Mouse (Mus musculus) cerebellum, adult 9-10 months (tissue): Measurements from ENCODE around the gene Traf2.
A peak's percentile ranks its signal among the peaks of the same experiment; 100 is the strongest.

ENCODE experiments used
- DNase-seq: peaks from one replicate; pipeline ENCODE4 v3.0.0; 2022

Gene Traf2

DNA sequence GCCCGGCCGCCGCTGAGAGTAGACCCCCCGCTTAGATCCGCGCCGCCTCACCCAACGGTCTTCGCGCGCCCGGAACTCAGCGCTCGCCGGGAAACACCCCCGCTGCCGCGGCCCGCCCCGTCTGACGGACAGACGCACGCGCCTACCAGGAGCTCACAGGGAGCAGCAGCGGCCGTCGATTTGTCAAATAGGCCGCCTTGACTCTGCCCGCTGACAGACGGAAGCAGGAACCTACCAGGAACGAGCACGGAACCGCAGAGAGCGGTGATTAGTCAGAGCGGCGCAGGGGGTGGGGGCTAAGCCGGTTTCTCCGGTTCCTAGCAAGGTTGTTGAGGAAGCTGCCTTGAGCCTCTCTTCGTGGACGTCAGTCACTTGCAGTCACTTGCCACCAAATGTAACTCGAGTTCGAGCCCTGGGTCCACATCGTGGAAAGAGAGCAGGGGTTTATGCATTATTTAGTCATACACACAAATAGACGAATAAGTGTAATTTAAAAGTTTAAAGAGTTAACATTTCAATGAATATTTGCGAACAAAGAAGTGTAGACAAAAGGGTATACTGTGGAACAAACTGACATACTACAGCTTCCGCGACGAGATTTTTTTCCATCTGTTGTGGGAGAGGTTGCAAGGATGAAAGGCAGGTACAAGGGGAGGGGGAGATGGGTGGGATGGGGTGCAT, at the start of gene Traf2:
TSS of gene Traf2 (minus strand) at position 130 of the 681 bp plus-strand sequence.
- peak; percentile 98 for DNase-seq

DNA sequence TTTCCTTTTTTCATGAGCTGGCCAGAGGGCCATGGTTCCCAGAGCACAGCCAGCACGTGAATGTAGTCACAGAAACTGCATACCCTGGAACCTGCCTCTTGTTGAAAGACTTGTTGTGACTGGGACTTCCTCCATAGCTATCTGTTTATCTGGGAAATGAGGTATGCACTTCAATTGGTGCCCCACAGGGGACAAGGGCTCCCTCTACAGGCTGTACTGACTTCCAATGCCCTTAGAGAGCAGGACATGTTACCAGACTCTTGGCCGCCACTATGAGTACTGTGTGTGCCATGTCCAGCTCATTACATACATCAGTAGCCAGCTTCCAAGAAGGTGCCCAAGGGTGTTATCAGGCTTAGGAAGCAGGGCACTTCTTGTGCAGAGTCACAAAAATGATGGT, 45.1 kb upstream of the Traf2 start:
- DNase-seq: no peak

- no peak for DNase-seq
Observed at GRCm38 (mm10) chr2:25588227-25588907, 41.6 kb upstream of the Traf2 start.

- DNase-seq: no peak
Observed at GRCm38 (mm10) chr2:25587290-25587689, 40.5 kb upstream of the Traf2 start.

- no peak for DNase-seq
Observed at GRCm38 (mm10) chr2:25585601-25586000, 38.9 kb upstream of the Traf2 start.

- DNase-seq: no peak
Observed at GRCm38 (mm10) chr2:25584856-25585255, 38.1 kb upstream of the Traf2 start.

DNA sequence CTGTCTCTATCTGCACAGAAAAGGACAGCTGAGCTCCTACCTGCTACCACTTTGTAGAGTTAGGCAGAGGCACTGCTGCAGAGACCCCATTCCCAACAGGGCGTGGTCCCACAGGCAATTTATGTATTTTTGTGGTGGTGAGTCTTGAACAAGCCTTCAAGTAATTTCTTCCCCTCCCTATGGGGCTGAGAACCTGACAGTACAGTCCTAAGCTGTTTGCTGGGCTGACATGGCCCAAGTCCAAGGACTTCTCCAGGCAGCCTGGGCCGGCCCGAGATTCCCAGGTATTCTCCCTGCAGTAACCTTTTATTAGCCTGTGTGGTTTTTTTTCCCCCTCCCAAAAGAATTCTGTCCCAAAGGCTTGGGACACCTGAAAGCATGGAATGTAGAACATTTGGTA, 37.4 kb upstream of the Traf2 start:
- DNase-seq: no peak

DNA sequence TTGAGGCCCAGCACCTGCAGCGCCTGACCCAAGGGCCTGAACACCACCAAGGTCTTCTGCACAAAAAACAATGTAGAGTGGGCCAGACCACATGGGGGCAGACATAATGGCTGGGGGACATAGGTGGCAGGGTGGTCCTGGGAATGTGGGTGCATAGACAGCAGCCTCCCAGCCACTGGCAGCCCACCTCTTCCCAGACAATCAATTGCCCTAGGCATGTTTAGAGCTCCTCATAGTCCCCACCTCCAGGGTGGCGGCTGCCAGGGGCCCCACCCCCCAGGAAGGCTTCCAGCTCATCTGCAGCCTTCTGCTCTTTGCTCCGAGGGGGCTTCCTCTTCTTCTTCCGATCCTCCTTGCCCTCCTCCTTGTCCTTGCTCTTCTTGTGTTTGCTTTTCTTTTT, 36.8 kb upstream of the Traf2 start:
- DNase-seq: no peak

DNA sequence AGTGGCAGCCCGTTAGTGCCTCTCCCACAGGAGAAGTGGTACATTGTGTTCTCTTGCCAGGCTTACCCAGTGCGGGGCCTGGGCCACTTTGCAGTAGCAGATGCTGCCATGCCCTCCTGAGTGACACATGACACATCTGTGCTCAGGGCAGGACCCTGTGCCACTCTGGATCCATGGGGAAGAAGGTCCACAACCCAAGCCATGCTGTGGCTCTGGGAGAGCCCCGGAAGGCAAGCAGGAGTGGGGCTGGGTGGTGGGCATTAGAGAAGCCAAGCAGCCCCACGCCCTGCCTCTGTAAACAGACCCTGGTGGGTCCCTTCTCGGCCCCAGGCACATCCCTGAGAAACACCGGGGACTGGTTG, 36.4 kb upstream of the Traf2 start:
- no peak for DNase-seq

DNA sequence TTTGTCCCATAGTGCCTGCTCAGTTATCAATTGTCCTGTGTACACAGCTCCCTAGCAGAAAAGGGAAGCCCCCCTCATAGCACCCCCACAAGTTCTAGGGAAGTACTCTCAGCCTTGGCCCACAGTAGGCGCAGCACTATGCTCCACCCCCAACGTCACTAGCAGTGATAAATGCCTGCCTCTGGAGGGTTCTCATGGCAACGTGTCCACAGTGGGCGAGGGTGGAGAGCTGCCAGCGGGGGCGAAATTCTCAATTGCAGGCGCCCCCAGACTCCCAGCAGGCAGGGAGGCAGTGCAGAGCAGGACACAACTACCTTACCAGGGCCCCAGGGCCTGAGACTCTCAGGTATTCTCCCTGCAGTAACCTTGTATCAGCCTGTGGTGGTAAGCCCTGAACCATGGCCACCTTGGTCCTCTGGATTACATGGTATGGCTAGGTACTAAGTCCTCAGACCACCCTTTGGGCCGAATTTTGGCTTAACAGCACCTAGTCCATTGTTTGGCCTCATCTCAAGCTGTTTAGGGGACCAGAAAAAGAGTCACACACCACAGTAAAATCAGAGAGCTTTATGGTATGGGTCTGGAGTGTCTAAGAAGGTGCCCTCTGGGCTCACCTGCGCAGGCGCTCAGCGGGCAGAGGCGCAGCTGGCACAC, 35.9 kb upstream of the Traf2 start:
- DNase-seq: peak; percentile 78

- peak; percentile 96 for DNase-seq
Observed at GRCm38 (mm10) chr2:25581901-25582301, 35.2 kb upstream of the Traf2 start.

GRCm38 (mm10) chr2:25581294-25581864, 34.6 kb upstream of the Traf2 start, which contains the start of gene Ajm1:
Ajm1 (minus strand) TSS chr2:25581757.
- DNase-seq: peak; percentile 95

DNA sequence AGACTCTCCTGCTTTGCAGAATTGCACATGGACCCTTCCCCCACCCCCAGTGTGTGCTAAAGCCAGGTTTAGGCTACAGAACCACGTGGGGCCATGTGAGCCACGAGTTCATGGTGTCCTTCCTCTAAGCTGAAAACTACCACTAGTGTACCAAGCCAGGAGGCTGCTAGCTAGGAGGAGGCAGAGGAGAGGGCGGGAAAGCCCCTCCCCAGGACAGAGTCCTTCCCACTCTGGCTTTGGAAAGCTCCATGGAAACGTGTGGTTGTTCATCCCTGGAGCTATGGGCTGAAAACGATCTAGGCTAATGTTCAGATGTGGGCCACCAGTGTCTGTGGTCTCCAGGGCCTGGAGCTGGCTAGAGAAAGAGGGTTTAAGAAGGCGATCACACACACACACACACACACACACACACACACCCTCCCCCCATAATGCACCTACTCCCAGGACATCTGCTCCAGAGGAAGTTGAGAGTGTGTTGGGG, 33.9 kb upstream of the Traf2 start:
- DNase-seq: peak; percentile 74

- DNase-seq: peak; percentile 93
Observed at GRCm38 (mm10) chr2:25579737-25580460, 33.2 kb upstream of the Traf2 start.

DNA sequence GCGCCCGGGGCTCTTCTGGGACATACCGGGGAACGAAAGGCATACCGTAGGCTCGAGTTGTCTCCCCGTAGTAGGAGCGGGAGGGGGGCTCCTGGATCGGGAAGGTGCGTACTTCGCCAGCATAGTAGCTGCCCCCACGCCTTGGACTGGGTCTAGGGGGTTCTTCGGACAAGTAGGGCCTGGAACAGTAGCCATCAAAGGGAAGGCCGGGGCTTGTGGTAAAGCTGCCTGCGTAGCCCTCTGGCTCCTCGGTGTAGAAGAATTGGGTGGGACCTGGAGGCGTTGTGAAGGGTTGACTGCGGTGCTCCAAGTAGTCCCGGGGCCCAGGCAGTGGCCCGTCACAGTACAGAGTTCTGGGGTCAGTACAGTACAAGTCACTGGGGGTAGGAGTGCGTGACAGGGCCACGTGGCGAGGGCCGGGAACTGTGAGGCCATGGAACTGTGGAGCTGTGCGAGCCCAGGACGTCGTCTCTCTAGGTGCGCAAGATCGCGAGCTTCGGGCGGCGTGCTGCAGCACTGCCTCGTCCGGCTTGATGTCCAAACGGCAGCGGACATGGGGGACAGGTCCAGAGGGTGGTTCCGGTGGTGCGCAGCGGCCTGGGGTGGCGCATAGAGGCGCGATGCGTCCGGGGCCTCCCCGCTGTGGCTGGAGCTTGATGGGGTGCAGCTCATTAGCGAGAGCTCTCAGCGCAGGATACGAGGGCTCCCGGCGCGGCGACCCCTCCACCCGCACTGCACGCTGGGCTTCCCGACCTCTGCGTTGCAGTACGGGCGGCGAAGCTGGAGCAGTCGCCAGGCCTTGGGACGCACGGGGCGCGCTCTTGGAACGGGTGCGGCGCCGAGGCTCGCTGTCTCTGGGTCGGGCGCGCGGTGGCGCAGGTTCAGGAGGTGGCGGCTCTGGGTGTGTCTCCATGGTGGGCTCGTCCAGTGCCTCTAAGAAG, 32.3 kb upstream of the Traf2 start:
- DNase-seq: peak; percentile 78

- DNase-seq: peak; percentile 64
Observed at GRCm38 (mm10) chr2:25577951-25578795, 31.4 kb upstream of the Traf2 start.

DNA sequence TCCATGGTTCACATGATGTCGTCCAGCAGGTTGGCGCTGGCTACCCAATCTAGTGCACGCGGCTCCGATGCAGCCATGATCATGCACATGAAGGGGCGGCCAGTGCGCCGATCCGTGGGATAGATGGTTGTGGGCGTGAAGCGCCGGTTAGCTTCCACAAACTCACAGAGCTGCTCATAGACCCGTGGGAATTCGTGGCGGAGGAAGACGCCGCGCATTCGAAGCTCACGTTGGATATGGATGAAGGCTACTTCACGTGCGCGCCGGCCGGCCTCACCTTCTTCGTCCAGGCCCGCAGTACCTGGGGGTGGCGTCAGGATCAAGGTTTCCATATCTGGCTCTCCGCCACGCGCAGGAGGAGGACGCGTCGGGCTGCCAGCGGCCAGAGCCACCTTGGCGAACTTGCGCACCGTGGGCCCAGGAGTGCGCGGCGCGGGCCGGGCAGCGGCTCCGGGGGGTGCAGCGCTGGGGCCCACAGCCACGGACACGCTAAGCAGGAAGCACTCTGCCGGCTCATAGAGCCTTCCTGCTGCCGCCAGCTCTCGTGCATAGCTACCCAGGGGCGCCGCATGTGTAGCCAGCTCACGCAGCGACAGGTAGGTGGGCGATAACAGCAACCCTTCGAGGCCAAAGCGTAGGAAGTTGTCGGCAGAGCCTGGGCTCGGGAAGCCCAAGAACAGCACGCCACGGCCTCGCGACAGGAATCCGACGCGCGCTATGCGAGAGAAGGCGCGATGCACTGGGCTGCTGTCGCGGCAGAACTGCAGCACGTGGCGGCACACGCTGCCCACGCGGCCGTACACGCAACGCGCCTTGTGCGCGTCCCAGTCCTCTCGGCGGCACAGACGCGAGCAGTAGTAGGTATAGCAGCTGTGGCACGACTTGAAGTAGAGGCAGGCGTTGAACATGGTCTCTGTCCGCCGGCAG, 30.5 kb upstream of the Traf2 start:
- DNase-seq: peak; percentile 58

- peak; percentile 61 for DNase-seq
Observed at GRCm38 (mm10) chr2:25576028-25576850, 29.5 kb upstream of the Traf2 start.
